Mouse (Mus musculus) forebrain, embryonic 12.5 days (tissue): ENCODE results near the gene Sema3c. TPM values are rescaled to one million over a fixed set of nuclear protein-coding genes. Genes with fewer than 3 reads are reported as not detected.

ENCODE experiments used
- ATAC-seq: fragments of 200-750 bp; cut with Nextera tagmentation; 2 replicates; pipeline ENCODE4 v1.8.0; 2017; ENCODE audit warnings: moderate TSS enrichment; ENCODE audit not compliant: low FRiP score
- H3K27ac ChIP-seq: fragments of 300-500 bp; sonication (generic); 2 replicates; pipeline ENCODE4 v1.5.1; 2016; ENCODE audit warnings: mild to moderate bottlenecking
- H3K27me3 ChIP-seq: fragments of 300-500 bp; sonication (generic); 2 replicates; pipeline ENCODE4 v1.6.1; 2016; ENCODE audit warnings: mild to moderate bottlenecking
- H3K36me3 ChIP-seq: fragments of 300-500 bp; sonication (generic); replicated peaks from 2 replicates; pipeline ENCODE4 v1.6.1; 2016; ENCODE audit warnings: mild to moderate bottlenecking
- H3K4me1 ChIP-seq: fragments of 300-500 bp; sonication (generic); 2 replicates; pipeline ENCODE4 v1.6.1; 2016
- H3K4me2 ChIP-seq: fragments of 300-500 bp; sonication (generic); 2 replicates; pipeline ENCODE4 v1.6.1; 2016; ENCODE audit warnings: mild to moderate bottlenecking, moderate library complexity
- H3K4me3 ChIP-seq: fragments of 300-500 bp; sonication (generic); replicated peaks from 2 replicates; pipeline ENCODE4 v1.5.1; 2016; ENCODE audit warnings: mild to moderate bottlenecking
- H3K9ac ChIP-seq: fragments of 300-500 bp; sonication (generic); 2 replicates; pipeline ENCODE4 v1.6.1; 2016; ENCODE audit warnings: mild to moderate bottlenecking
- H3K9me3 ChIP-seq: fragments of 300-500 bp; sonication (generic); 2 replicates; pipeline ENCODE4 v1.6.1; 2016
- WGBS: fragments of 180-500 bp; shearing (Covaris S2); methylation state at CpG from one replicate; pipeline ENCODE4 v1.1.7; 2016; 5-methylcytosine and 5-hydroxymethylcytosine counted together
- polyA plus RNA-seq: library from polyadenylated mRNA; unstranded; fragments of >200 nt; fragmentation: Nextera tagmentation; extraction: Ambion mirVana; gene quantifications from 2 replicates; pipeline ENCODE4 v1.2.1, GENCODE M21; 2016

Gene Sema3c
- polyA plus RNA-seq, 1 experiment from 2014 or later: 21.6 TPM

DNA sequence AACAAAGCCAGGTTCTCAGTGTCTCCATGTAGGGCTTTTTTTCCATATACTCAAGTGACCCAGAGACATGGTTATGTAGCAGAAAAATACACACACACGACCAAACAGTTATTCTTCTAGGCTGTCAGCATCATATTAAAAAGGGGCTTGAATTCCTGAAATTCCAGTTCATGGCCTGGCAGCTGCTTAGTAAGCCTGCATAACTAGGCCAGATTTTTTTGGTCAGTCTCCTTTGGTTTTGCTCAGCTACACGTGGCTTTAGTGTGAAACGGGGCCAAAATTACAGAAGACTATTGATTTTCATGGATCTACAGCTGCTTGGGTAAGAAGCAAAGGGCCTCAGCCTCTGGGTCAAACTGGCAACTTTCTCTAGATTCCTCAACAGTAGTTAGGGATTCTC is 165.7 kb downstream of the Sema3c start:
- Histone ChIP-seq H3K36me3 (no peaks in the 10 kb centered on the region), H3K9ac (no peak overlapping the region), H3K27ac (no peak overlapping the region), H3K27me3 (no peaks in the 10 kb centered on the region), H3K4me1 (no peaks in the 10 kb centered on the region), H3K9me3 (no peaks in the 10 kb centered on the region), H3K4me2 (no peak overlapping the region), H3K4me3 (no peak overlapping the region)
- 64% methylated on average over 3 of the region's 3 CpGs for whole genome bisulfite sequencing
- ATAC-seq: no peak

- H3K4me3 ChIP-seq: no peak overlapping the region
- no peak overlapping the region for H3K9ac ChIP-seq
Observed at GRCm38 (mm10) chr5:17746520-17746919, 172.4 kb downstream of the Sema3c start.

GRCm38 (mm10) chr5:17747143-17747542 is 173.1 kb downstream of the Sema3c start:
- 42% methylated on average over 5 of the region's 5 CpGs for WGBS
- Histone ChIP-seq H3K4me2 (no peak overlapping the region), H3K36me3 (no peaks in the 10 kb centered on the region), H3K9me3 (no peaks in the 10 kb centered on the region), H3K4me1 (no peaks in the 10 kb centered on the region), H3K4me3 (no peak overlapping the region), H3K27me3 (no peaks in the 10 kb centered on the region), H3K27ac (no peak overlapping the region), H3K9ac (no peak overlapping the region)
- no peak for ATAC-seq

More at GRCm38 (mm10) chr5:17746520-17746919, 172.4 kb downstream of the Sema3c start:
- H3K4me1 ChIP-seq: no peaks in the 10 kb centered on the region
- no peak overlapping the region for H3K4me2 ChIP-seq
- H3K27ac ChIP-seq: no peak overlapping the region
- H3K9me3 ChIP-seq: no peaks in the 10 kb centered on the region
- no peaks in the 10 kb centered on the region for H3K36me3 ChIP-seq
- H3K27me3 ChIP-seq: no peaks in the 10 kb centered on the region
- ATAC-seq: no peak

GRCm38 (mm10) chr5:17748293-17748692 is 174.2 kb downstream of the Sema3c start:
- Histone ChIP-seq H3K4me1 (no peaks in the 10 kb centered on the region), H3K36me3 (no peaks in the 10 kb centered on the region), H3K9me3 (no peaks in the 10 kb centered on the region), H3K4me2 (no peak overlapping the region), H3K27ac (no peak overlapping the region), H3K9ac (no peak overlapping the region), H3K27me3 (no peaks in the 10 kb centered on the region), H3K4me3 (no peak overlapping the region)
- WGBS: 63% methylated on average over 3 of the region's 3 CpGs
- no peak for ATAC-seq

DNA sequence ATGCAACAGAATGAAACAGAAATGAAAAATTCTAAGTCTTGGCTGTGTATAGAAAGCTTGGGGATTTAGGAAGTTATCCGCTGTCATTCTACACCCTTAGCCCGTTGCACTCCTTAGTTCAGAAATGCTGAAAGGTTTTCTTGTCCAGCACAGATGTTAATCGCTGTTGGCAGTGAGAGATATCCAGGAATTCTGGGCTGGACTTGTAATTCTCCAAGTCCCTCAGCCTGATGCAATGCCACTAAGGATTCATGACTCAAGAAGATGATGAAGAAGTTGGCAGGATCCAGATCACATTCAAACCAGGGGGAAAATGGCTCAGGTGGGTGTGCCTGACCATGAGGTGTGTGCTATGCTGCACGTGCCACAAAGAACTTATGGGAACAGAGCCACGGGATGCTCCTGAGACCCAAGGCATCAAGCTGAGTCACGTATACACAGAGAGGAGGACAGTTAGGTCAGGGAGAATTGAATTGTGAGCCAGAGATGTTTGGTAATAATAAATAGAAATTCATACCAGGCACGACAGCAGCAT is 179.5 kb downstream of the Sema3c start:
- no peak overlapping the region for H3K9ac ChIP-seq
- H3K27ac ChIP-seq: no peak overlapping the region
- no peak for ATAC-seq
- WGBS: 88% methylated on average over 7 of the region's 7 CpGs
- H3K36me3 ChIP-seq: no peaks in the 10 kb centered on the region
- no peaks in the 10 kb centered on the region for H3K27me3 ChIP-seq
- H3K4me1 ChIP-seq: no peaks in the 10 kb centered on the region
- H3K4me2 ChIP-seq: no peak overlapping the region
- H3K9me3 ChIP-seq: no peaks in the 10 kb centered on the region
- H3K4me3 ChIP-seq: no peak overlapping the region

DNA sequence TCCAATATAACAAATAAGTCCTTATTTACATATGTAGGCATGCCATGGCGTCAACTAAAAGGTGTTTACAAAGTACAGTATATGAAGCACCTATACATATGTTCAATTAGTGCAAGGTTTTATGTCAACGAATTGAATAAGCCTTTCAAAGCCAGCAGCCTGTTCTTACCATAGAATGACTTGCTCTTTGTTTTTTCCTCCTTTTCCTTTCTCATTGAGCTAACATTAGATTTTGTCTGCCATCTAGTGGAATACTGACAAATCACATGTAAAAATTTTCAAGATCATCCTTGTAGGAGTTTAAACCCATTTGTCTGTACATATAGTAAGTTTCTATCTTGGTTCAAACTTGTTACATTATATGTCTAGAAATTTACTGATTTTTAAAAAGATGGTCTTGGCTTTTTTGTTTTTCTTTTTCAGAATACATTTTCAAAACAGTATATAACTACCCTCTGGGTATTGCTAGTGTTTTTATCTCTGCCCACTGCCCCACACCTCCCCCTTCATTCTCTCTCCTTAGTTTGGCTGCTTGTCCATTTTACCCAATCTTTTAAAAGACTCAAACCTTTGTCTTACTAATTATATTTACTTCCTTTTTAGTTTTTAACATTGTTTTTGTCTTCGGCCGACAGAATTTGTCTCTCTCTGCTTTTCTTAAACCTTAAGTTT is 192.1 kb downstream of the Sema3c start:
- H3K36me3 ChIP-seq: no peaks in the 10 kb centered on the region
- H3K27ac ChIP-seq: no peak overlapping the region
- no peak overlapping the region for H3K4me3 ChIP-seq
- H3K27me3 ChIP-seq: no peaks in the 10 kb centered on the region
- no peaks in the 10 kb centered on the region for H3K4me1 ChIP-seq
- 54% methylated on average over 4 of the region's 4 CpGs for WGBS
- no peak overlapping the region for H3K4me2 ChIP-seq
- peak; percentile 81 for ATAC-seq
- no peaks in the 10 kb centered on the region for H3K9me3 ChIP-seq
- H3K9ac ChIP-seq: no peak overlapping the region

GRCm38 (mm10) chr5:17770328-17770727 is 196.2 kb downstream of the Sema3c start:
- H3K4me2 ChIP-seq: no peak overlapping the region
- no peaks in the 10 kb centered on the region for H3K9me3 ChIP-seq
- no peaks in the 10 kb centered on the region for H3K27me3 ChIP-seq
- no peak overlapping the region for H3K4me3 ChIP-seq
- H3K36me3 ChIP-seq: no peaks in the 10 kb centered on the region
- H3K9ac ChIP-seq: no peak overlapping the region
- WGBS: 90% methylated on average over 2 of the region's 2 CpGs
- H3K4me1 ChIP-seq: no peaks in the 10 kb centered on the region
- no peak overlapping the region for H3K27ac ChIP-seq
- no peak for ATAC-seq

GRCm38 (mm10) chr5:17776571-17776970 is 202.5 kb downstream of the Sema3c start:
- WGBS: 86% methylated on average over 6 of the region's 6 CpGs
- H3K9ac ChIP-seq: no peak overlapping the region
- H3K4me1 ChIP-seq: no peaks in the 10 kb centered on the region
- no peak overlapping the region for H3K27ac ChIP-seq
- ATAC-seq: no peak
- no peaks in the 10 kb centered on the region for H3K36me3 ChIP-seq
- no peaks in the 10 kb centered on the region for H3K9me3 ChIP-seq
- H3K27me3 ChIP-seq: no peaks in the 10 kb centered on the region
- H3K4me2 ChIP-seq: no peak overlapping the region
- no peak overlapping the region for H3K4me3 ChIP-seq

Other genes with a start within 250 kb of the Sema3c start
- gene Speer4f2, start 201.1 kb upstream of the Sema3c start, polyA plus RNA-seq: not detected in 2 replicates
- not detected in 2 replicates for gene Speer4f1, start 98.2 kb upstream of the Sema3c start, polyA plus RNA-seq